Mouse (Mus musculus): ENCODE results near the gene Klf4.

Klf4 gene

DNA sequence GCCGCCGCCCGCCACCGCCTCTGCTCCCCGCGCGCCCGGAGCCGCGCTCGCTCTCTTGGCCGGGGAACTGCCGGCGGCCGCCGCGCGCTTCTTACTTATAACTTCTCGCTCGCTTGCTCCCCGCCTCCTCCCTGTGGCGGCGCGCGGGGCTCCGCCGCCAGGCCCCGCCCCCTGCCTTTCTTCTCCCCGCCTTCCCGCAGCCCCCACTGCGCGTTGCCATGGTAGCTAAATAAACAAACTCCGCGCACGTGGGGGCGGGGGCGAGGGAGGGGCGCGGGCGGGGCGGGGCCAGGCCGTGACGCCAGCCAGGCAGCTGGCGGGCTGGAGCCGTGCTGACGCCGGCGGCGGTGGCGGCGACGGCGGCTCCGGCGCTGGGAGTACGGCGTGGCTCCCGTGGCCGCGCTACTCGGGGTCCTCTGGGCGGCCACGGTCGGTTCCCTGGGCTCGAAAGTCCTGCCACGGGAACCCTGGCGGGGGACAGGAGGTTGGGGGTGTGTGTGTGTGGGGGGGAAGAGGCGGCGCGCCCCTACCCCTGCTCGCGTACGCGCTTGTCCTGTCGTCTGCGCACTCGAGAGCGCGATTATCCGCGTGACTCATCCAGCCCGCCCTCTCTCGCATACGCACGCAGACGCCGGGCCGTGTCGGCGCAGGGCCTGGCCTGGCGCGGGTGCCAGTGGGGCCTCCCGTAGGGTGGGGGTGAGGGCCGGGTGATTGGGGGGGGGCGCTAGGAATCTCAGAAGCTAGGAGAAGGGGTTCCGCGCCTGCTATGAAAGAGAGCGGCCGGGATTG, at the start of gene Klf4:
Gene Klf4 (minus strand): TSS at position 60 of the 789 bp plus-strand sequence.
- peak; percentile 94 to 95 for DNase-seq

DNA sequence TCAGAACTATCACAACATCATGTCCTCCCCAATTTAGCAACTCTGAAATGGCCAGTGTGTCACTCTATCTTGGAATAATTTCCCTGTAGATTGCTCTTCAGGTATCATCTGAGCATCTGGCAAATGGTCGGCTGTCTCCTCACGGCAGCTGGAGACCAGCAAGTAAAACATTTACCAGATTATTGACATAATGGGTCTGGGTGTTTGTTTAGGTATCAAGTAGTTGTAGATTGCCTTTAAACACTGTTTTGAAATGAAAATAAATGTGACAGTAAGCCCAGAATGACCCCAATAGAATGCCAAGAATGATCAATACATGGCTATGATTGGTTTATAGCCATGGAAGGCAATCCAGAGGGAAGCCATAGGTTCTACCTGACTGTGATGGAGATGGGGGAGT, 39.2 kb upstream of the Klf4 start:
- DNase-seq: no peak

DNA sequence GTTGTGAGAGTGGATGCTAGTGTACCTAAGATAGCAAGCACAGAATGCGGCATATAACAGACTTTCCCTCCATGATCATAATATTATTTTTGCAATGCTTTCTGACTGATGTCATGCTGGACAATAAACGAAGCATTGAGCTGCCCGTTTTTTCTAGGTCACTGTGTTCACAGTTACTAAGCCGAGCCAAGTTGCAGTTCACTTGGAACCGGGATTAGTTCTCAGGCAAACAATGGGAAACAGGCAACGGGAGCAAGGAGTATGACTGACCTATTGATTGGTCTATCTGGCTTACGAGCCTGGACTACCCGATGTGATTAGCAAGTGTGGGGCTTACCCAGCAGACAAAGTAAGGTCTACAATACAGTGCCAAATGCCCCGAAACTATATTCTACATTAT, 35.7 kb upstream of the Klf4 start:
- DNase-seq: no peak

DNA sequence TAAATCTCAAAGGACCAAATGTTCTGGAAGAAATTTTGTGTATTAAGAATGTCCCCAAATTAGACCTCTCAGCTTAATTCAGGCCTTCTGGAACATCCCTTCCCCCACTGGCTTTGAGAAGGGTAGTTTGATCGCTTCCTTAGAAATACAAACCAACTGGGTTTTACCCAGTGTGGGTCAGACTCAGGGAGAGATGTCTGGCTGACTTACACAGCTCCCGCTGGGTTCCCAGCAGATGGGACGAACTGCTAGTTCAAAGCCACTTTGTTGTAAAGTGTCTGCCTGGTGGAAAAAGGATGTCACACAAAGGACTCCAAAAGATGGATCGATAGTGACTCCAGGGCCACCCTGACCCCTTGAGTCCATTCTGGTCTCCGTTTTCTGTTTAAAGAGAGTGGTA, 35.3 kb upstream of the Klf4 start:
- DNase-seq: no peak

DNA sequence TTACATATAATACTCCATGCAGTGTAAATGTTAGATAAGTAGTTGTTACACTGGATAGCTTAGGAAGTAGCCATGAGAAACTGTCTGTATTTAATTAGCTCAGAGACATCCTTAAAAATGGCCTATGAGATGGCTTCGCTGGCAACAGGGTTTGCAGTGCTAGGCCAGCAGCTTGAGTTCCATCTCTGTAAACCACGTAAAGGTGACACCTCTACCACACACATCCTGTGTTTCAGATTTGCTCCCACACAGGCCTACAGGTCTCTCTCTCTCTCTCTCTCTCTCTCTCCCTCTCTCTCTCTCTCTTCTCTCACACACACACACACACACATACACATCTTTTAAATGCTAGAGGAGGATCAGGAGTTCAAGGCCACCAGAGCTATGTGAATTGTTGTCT, 32.1 kb upstream of the Klf4 start:
- DNase-seq: no peak

DNA sequence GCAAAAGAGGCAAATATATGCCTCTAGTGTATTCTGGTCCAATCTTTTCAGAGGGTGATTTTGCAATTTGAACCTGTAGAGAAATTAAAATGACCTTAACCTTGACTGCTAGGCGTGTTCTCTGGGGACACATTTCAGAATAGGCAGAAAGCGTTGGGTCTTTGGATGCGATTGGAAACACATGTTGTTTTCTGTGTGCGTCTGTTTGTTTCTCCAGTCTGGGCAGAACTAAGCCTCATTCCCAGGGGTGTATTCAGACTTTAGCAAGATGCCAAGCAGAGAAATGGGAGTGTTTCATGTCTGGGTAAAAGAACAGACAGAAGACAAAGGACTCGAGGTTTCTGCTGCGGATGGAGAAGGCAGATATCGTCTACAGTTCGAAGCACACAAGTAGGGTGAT, 30.8 kb upstream of the Klf4 start:
- DNase-seq: peak in 1 of 2 experiments; percentile 1

DNA sequence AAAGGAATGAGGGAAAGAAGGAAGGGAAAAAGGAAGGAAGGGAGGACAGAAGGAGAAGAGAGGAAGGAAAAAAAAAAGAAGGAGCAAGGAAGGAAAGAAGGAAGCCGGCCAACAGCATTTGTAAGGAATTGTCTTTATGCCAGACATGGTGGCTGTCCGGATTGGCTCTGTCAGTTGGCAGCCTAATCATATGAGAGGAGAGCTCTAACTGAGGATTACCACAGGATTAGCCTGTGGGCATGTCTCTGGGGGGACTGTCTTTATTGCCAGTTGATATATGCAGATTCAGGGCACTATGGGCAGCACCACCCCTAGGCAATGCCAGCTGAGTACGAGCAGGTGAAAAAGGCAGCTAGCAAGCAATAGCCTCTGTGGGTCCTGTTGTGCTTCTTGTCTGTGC, 29.8 kb upstream of the Klf4 start:
- no peak for DNase-seq

DNA sequence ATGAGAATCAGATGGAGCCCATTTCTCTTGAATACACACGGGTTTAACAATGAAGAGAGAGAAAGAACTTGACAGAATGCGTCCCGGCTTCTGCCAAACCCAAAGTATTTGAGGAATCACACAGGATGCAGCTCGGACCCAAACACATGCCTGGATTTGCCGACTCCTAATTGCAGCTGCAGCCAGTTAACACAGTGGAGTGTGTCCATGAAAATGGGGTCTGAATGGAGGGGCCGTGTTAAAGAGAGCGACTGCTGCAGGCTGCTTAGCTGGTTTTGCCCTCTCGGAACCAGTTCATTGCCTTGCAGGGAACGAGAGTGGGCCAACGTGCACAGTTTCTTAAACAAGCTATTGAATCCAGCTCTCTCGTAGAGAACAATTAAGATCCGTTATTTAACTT, 14.6 kb upstream of the Klf4 start:
- DNase-seq: no peak

DNA sequence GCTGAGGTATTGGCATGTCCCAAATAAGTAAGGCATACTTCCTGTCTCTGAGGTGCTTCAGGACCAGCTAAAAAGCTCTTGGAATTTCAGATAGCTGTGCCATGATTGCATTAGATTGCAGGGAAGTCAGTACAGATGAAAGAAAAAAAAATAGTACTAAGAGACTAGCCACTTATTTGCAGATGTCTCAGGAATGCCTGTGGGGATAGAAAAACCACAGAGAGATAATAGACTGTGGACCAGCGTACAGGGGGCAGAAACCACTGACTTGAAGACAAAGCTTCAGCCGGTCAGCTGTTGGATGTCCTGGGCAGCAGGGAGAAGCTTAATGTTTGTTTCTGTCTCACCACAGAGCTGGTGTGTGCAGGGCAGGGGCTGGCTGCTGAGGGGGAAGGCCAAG, 10.5 kb upstream of the Klf4 start:
- DNase-seq: no peak

DNA sequence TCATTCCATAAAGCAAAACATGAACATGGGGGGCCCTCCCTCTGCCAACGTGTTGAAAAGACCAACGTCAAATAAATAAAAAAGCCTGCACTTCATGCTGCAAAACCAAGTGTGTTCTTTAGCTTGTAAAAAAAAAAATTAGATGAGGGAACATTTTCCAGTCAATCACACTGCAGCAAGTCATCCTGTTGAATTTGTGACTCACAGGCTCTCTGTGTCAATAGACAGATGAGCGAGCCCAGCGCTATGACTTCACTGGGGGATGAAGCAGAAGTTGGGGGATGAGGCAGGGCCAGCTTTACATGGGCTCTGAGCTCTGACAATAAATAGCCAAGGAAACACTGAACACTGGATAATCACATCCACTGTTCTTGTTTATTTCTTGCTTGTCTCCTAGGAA, 9.4 kb upstream of the Klf4 start:
- DNase-seq: no peak

DNA sequence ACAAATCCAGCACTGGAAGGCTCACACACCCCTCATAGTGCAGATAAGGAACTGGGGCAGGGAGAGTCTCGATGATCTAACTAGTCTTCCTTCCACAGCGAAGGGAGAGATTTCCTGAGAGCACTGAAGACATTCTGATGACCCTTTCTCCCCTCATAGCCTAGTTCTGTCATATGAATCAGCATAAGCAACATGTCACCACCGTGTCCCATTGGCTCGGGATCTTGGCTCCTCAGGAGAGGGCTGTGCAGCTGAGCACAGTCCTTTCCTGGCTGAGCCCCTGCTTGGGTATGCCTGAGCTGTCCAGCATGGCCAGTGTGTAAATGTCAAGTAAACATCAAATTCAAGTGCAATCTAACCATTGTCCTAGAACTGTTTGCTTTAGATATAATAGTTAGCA, 9.0 kb upstream of the Klf4 start:
- no peak for DNase-seq

DNA sequence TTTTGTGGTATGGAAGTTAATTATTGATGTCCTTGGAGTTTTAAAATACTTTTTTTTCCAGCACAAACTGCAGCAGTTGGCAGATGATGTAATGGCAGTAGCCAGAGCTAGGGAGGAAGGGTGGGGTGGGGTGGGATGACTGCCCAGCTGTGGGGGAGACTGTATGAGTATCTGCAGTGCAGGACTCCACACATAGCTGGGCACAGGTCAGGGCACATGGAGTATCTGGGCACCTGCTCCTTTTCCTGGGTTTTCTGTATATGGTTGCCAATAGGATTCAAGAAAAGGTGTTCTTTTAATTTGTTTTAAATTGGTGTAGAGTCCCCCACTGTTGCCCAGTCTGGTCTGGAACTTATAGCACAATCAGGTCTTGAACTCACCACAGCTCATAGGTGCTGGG, 2.7 kb upstream of the Klf4 start:
- no peak for DNase-seq

DNA sequence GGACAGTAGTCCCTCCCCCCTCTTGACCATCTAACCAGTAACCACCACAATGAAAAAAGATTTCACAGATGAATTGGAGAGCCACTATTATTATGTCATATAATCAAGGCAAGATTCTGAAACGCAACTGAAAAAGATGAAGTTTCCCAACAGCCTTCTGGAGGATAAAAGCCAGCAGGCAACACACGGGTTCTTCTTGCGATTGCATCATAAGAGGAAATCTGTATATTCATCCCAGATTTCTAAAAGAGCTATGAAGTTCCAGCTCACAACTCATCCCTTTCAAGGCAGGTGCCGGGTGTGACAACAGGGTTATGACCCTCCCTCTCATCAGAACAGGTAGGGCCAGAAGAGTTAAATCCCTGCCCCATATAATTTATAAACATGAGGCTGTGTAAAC, 2.2 kb upstream of the Klf4 start:
- DNase-seq: no peak

DNA sequence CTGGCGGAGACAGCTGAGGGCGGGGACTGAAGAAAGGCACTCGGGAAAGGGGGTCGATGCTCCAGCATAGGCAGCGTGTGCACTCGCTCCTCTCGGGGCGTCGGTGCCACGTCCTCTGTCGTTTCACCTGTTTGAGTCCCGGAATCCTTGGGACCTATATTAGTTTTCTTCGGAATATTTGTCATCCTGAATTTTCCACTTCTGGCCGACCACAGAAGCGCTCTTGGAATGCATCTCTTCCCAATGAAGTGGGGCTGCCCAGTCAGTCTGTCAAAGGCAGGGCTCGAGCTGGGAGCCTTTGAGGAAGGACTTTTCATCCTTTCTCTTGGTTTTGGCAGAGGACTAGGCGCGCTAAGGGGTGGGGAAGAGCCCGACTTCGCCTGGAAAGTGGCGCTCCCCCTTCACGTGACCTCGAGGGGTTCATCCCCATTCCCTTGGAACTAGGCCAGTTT, 1.6 kb upstream of the Klf4 start:
- peak; percentile 14 to 34 for DNase-seq

DNA sequence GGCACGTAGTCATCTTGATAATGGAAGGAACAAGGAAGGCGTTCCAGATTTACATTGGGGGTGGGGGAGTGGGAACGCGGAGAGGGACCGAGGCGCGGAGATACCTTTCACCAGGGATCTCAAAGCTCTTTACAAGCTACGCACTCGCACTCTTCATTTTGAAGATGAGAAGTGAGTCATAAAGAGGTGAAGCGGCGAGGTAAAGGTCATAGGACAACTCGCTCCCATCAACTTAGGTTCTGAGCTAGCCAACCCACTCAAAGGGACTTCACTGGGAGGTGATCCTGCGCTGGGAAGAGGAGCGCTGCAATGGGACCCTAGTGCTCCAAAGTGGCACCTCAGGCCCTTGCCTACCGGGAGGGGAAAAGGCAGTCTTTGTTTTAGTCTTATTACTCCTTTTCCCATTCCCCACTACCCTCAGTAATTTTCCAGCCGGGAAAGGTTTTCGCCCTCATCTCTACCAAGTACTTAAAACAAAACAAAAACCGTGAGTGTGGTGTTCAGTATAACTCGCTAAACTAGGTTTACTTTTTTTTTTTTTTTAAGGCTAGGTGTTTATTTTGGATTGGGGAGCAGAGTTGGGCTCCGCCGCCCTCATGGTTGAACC, 1.0 kb upstream of the Klf4 start:
- DNase-seq: peak in 1 of 2 experiments; percentile 12

DNA sequence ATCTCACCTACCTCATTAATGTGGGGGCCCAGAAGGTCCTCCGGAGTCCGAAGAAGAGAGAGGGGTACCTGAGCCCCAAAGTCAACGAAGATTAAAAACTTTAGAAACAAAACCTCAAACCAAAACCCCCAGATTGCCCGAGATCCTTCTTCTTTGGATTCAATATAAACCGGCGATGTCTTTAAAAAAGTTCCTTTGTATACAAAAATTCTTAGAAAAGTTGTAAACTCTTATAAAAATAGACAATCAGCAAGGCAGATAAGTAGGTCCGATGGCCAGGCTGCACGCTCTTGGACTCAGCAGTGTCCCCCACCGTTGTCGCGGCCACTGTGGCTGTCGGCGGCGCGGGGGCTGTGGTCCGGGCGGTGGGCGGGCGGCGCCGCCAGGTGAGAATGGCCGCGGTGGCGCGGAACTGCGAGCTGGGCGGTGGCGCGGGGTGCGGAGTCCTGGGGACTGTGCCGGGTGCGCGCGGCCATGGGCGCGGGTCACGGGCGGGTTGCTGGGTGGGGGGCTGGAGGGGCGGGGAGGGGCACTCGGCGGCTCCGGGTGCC, 335 bp downstream of the Klf4 start:
- DNase-seq: no peak

DNA sequence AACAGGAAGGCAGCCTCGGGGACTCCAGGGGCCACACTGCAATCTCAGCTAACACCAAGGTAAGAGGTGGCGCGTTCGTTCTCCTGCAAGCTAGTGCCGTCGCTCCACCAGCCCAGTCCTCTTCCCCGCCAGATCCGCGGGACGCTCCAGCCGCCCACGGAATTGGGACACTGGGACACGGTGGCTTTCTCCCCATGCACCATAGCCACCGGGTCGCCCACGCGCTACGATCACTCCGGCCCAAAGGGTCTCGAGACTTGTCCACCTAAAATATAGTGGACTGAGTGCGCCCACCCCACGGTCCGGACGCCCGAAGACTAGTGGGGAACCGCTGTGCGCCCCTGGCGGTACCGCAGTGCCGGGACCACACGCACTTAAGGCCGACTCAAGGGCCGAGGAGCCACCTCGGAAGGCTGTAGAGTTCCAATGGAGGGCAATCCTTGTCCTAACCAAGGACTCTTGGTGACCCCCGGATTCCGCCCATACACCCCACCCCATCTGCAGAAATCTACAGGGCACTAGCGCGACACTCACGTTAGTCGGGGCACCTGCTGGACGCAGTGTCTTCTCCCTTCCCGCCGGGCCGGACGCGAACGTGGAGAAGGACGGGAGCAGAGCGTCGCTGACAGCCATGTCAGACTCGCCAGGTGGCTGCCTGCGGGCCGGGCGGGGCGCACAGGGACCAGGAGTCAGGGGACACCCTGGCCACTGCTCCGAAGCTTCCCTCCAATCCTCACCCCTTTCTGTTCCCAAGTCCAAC, 990 bp downstream of the Klf4 start:
- peak; percentile 17 to 66 for DNase-seq

DNA sequence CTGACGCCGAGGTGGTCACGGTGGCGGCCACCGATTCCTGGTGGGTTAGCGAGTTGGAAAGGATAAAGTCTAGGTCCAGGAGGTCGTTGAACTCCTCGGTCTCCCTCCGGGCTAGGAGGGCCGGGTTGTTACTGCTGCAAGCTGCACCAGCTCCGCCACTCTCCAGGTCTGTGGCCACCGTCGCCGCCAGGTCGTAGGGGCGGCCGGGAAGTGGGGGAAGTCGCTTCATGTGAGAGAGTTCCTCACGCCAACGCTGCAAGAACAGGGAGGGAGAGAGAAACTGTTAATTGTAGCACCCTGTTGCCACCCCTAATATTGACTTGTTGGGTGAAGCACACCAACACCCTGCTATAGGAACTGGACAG, 1.6 kb downstream of the Klf4 start:
- peak in 1 of 2 experiments; percentile 11 for DNase-seq

DNA sequence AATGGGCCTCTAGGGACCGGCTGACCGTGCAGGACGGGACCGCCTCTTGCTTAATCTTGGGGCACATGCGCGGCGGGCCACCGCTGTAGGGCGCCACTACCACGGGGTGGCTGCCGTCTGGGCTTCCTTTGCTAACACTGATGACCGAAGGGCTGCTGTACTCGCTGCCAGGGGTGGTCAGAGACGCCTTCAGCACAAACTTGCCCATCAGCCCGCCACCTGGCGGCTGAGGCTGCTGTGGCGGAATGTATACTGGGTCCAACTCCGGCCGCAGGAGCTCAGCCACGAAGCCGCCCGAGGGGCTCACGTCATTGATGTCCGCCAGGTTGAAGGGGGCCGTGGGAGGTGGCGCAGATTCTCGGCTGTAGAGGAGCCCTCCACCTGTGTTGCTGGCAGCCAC, 2.0 kb downstream of the Klf4 start:
- peak; percentile 81 to 90 for DNase-seq

DNA sequence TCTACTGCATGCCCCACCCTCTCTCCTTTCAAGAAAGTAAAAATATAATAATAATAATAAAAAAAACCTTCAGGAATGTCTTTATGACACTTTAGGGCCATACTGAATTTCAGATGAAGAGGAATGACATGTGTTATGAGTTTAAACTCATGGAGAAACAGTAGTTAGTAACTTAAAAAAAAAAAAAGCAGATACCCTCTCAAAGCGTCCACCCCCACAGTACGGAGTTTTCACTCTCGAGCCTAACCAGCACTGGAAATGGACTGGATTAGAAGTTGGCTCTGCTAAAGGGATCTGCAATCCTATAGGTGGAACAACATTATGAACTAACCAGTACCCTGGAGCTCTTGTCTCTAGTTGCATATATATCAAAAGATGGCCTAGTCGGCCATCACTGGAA, 3.9 kb downstream of the Klf4 start:
- no peak for DNase-seq

DNA sequence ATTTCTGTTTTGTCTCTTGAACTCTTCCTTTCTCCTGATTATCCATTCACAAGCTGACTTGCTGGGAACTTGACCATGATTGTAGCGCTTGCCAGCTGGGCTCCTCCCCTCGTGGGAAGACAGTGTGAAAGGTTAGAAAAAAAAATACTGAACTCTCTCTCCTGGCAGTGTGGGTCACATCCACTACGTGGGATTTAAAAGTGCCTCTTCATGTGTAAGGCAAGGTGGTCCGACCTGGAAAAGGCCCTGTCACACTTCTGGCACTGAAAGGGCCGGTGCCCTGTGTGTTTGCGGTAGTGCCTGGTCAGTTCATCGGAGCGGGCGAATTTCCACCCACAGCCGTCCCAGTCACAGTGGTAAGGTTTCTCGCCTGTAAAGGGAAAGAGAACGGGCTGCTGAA, 4.3 kb downstream of the Klf4 start:
- peak; percentile 14 to 16 for DNase-seq

DNA sequence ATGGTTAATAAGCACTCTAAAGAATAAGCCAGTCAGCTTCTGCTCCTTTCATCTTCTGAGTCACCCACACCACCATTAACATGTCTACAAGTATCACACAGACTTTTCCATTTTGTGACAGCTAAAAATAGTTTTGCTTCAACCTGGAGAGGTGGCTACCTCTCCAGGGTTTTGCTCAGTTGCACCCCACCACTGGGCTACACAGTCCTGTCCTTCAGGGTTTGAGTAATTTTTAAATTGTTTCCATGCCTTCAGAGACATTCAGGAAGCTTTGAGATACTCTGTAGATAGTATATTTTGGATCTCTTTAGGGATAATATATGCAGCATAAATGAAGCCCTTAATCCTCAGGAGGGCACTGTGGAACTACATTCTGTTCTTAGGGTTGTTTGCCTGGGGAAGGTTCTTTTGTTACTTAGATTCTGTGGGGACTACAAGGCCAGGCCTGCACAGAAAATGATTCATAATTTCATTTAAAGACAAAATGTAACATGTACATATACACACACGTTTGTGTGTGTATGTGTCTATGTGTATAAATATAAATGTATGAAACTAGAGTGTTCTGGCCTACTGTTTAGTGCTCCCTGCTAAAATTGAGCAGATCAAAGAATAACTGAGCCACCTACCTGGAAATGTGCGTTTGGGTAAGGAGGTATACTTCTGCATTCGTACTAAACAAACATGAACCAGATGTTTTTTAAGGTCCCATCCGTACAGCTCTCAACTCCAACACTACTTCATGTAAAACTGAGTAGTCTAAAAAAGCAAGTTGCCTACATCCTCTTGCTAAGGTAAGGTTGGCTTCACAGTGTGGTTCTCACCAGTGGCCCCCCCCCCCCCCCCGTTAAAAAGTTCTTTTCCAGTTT, 5.8 kb downstream of the Klf4 start:
- no peak for DNase-seq

DNA sequence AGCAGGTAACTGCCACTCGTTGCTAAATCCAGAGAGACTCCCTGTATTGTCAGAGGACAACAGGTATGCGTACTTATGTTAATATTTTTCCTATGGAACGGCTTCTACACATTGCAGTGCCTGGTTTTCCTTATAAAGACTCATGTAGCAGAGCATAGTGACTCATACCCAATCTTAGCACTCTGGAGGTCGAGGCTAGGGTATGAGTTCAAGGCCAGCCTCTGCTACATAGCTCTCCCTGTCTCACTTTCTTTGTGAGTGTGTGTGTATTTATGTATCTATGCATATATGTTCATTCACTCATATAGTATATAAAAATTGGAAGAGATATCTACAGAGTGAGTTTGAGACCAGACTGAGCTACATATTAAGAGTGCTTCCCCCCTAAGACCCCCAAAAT, 8.3 kb downstream of the Klf4 start:
- no peak for DNase-seq
